8 mouse cellular contexts compared by ENCODE assay signal in genomic region chr13:58215253-58215591, GRCm38 (mm10). TPM values are rescaled to one million over a fixed set of nuclear protein-coding genes. Genes with fewer than 3 reads are reported as not detected.
DNase-seq lines count a peak whose midpoint lies in the region; ATAC-seq and TF ChIP-seq lines count a peak whose summit lies in the region.

No protein-coding gene starts in this region.

- H3K9me3 ChIP-seq in kidney, embryonic 15.5 days (replicated peaks) = no peaks in the 10 kb centered on the region
- H3K9me3 ChIP-seq in hindbrain, embryonic 13.5 days = no peaks in the 10 kb centered on the region
- H3K9me3 ChIP-seq in midbrain, embryonic 15.5 days = no peaks in the 10 kb centered on the region

- no peak for DNase-seq in kidney, postnatal 10 days
- DNase-seq in yolk sac, embryonic 10.5 days (ENCODE audit: low spot score) = no peak
- no peak for DNase-seq in gastrocnemius, adult 8-10 months (ENCODE audit: low spot score in 2 of 2)
- no peak for DNase-seq in kidney, postnatal 4 days

- peak overlapping the region; percentile 90 for H3K27ac ChIP-seq in kidney, embryonic 15.5 days
- H3K27ac ChIP-seq in bone marrow macrophage, adult 2 months (ENCODE audit: insufficient read depth, low read depth, low read length) = peak overlapping the region; percentile 42
- H3K27ac ChIP-seq in hindbrain, embryonic 13.5 days = peak overlapping the region; percentile 95
- H3K27ac ChIP-seq in midbrain, embryonic 15.5 days = peak overlapping the region; percentile 92

- H3K4me1 ChIP-seq in kidney, embryonic 15.5 days = peaks cover 30% of the 10 kb centered on the region
- peaks cover 29% of the 10 kb centered on the region for H3K4me1 ChIP-seq in bone marrow macrophage, adult 2 months (ENCODE audit: control insufficient read depth, insufficient read depth, low read length)
- H3K4me1 ChIP-seq in hindbrain, embryonic 13.5 days (replicated peaks) = peaks cover 35% of the 10 kb centered on the region
- peaks cover 42% of the 10 kb centered on the region for H3K4me1 ChIP-seq in midbrain, embryonic 15.5 days

- H3K27me3 ChIP-seq in kidney, embryonic 15.5 days = no peaks in the 10 kb centered on the region
- H3K27me3 ChIP-seq in hindbrain, embryonic 13.5 days = no peaks in the 10 kb centered on the region
- H3K27me3 ChIP-seq in midbrain, embryonic 15.5 days (replicated peaks) = no peaks in the 10 kb centered on the region

- H3K4me3 ChIP-seq in kidney, embryonic 15.5 days (replicated peaks) = peak overlapping the region; percentile 98
- peak overlapping the region; percentile 71 for H3K4me3 ChIP-seq in bone marrow macrophage, adult 2 months (ENCODE audit: insufficient read depth, low read length)
- H3K4me3 ChIP-seq in hindbrain, embryonic 13.5 days = peak overlapping the region; percentile 100
- H3K4me3 ChIP-seq in midbrain, embryonic 15.5 days = peak overlapping the region; percentile 76

- peak overlapping the region; percentile 70 for H3K4me2 ChIP-seq in kidney, embryonic 15.5 days
- peak overlapping the region; percentile 87 for H3K4me2 ChIP-seq in hindbrain, embryonic 13.5 days
- peak overlapping the region; percentile 66 for H3K4me2 ChIP-seq in midbrain, embryonic 15.5 days

- ATAC-seq in kidney, embryonic 15.5 days (replicated peaks; ENCODE audit: low FRiP score) = peak; percentile 83
- peak; percentile 81 for ATAC-seq in hindbrain, embryonic 13.5 days (ENCODE audit: low FRiP score)
- no peak for ATAC-seq in midbrain, embryonic 15.5 days (replicated peaks)

- no peak for TF ChIP-seq POLR2A in bone marrow macrophage, adult 2 months (IDR thresholded peaks at IDR 0.05; ENCODE audit: borderline replicate concordance, low read depth, low read length)

- TF ChIP-seq CTCF in bone marrow macrophage, adult 2 months (IDR thresholded peaks at IDR 0.05; ENCODE audit: low read depth, low read length) = no peak

- no peaks in the 10 kb centered on the region for H3K36me3 ChIP-seq in kidney, embryonic 15.5 days
- no peaks in the 10 kb centered on the region for H3K36me3 ChIP-seq in hindbrain, embryonic 13.5 days
- H3K36me3 ChIP-seq in midbrain, embryonic 15.5 days (replicated peaks) = no peaks in the 10 kb centered on the region

- 0% methylated on average over 48 of the region's 48 CpGs for WGBS in kidney, embryonic 15.5 days
- WGBS in hindbrain, embryonic 13.5 days = under 1% methylated on average over 47 of the region's 48 CpGs
- under 1% methylated on average over 48 of the region's 48 CpGs for WGBS in midbrain, embryonic 15.5 days

- peak overlapping the region; percentile 99 for H3K9ac ChIP-seq in kidney, embryonic 15.5 days
- H3K9ac ChIP-seq in hindbrain, embryonic 13.5 days = peak overlapping the region; percentile 98
- H3K9ac ChIP-seq in midbrain, embryonic 15.5 days = peak overlapping the region; percentile 78

RNA-seq across cellular contexts. Expression of gene Ubqln1, which starts 0.2 kb away (rescaled TPM):
- polyA plus RNA-seq in kidney, embryonic 15.5 days (2015; fragmentation: Nextera tagmentation; extraction: Ambion mirVana) = 107 and 112 TPM in 2 replicates
- polyA plus RNA-seq in bone marrow macrophage, adult 2 months (2012; ENCODE audit: insufficient read depth, insufficient read length, missing spikeins) = 56.9 and 59.9 TPM in 2 replicates
- 125 and 126 TPM in 2 replicates for polyA plus RNA-seq in hindbrain, embryonic 13.5 days (2015; fragmentation: Nextera tagmentation; extraction: Ambion mirVana)
- 139 and 146 TPM in 2 replicates for polyA plus RNA-seq in midbrain, embryonic 15.5 days (2015; fragmentation: Nextera tagmentation; extraction: Ambion mirVana)
- total RNA-seq in gastrocnemius, adult 8-10 months (2022) = 10 to 100 TPM; 46.2 to 51.9 (median 49.8) TPM

RNA-seq across cellular contexts. Expression of gene Idnk, which starts 57.8 kb away (rescaled TPM):
- polyA plus RNA-seq in kidney, embryonic 15.5 days (2015; fragmentation: Nextera tagmentation; extraction: Ambion mirVana) = 37.2 and 39.4 TPM in 2 replicates
- polyA plus RNA-seq in bone marrow macrophage, adult 2 months (2012; ENCODE audit: insufficient read depth, insufficient read length, missing spikeins) = 45.7 and 49.4 TPM in 2 replicates
- polyA plus RNA-seq in hindbrain, embryonic 13.5 days (2015; fragmentation: Nextera tagmentation; extraction: Ambion mirVana) = 71.4 and 73.5 TPM in 2 replicates
- polyA plus RNA-seq in midbrain, embryonic 15.5 days (2015; fragmentation: Nextera tagmentation; extraction: Ambion mirVana) = 60.4 and 60.8 TPM in 2 replicates
- total RNA-seq in gastrocnemius, adult 8-10 months (2022) = 1 to 10 TPM; 7.7 to 9.3 (median 8.3) TPM

Comparison
In these comparisons a context has a peak if more than half of its experiments do, and no peak if none do; other contexts are left out.
1. H3K27ac ChIP-seq: peak in every context shown above with its lines; median percentile 95 in hindbrain, embryonic 13.5 days; 92 in midbrain, embryonic 15.5 days; 90 in kidney, embryonic 15.5 days; 42 in bone marrow macrophage, adult 2 months.